Comparison of ENCODE assay signal across 11 mouse cellular contexts in genomic region chr8:114885026-114885592, GRCm38 (mm10).
A peak's percentile ranks its signal among the peaks of the same experiment; 100 is the strongest.
DNase-seq lines count a peak whose midpoint lies in the region; ATAC-seq and TF ChIP-seq lines count a peak whose summit lies in the region.
"Had no signal": no experiment of that assay in that cellular context is flagged by ENCODE, and none has a peak within 500 bp of the region (broad histone marks: within the 10 kb centered on the region; RNA-seq: fewer than 3 reads in every experiment).

No protein-coding gene starts in this region.

- peak; percentile 94 for DNase-seq in lung, embryonic 14.5 days
- DNase-seq in lung, postnatal 14 days: no peak
- peak; percentile 47 for DNase-seq in embryo, embryonic 10 days (ENCODE audit: low spot score)
- no peak for DNase-seq in embryonic facial prominence, embryonic 14.5 days (ENCODE audit: low spot score)
- no peak for DNase-seq in urinary bladder, postnatal 10 days (ENCODE audit: low spot score)
- DNase-seq in cerebellum, postnatal 25 days: no peak
- DNase-seq: cerebellum, postnatal 36 days; heart, adult 11 months; liver, postnatal 0 days had no signal

- TF ChIP-seq CTCF in lung, embryonic 14.5 days (IDR thresholded peaks at IDR 0.05; ENCODE audit: low read depth): no peak

- peak; percentile 68; the same call in 1 of the 2 replicates for ATAC-seq in lung, embryonic 14.5 days (ENCODE audit: insufficient read depth)
- ATAC-seq in embryonic facial prominence, embryonic 14.5 days (ENCODE audit: low read depth): no peak
- no peak for ATAC-seq in midbrain, embryonic 13.5 days
- ATAC-seq: liver, postnatal 0 days had no signal

- H3K4me3 ChIP-seq in lung, embryonic 14.5 days (ENCODE audit: low read depth, low read length): no peak overlapping the region
- no peak overlapping the region for H3K4me3 ChIP-seq in embryonic facial prominence, embryonic 14.5 days (ENCODE audit: low read depth, low read length)
- no peak overlapping the region for H3K4me3 ChIP-seq in midbrain, embryonic 13.5 days (replicated peaks)
- H3K4me3 ChIP-seq: myocyte had no signal

- H3K4me2 ChIP-seq in lung, embryonic 14.5 days: peak overlapping the region; percentile 8; the same call in 1 of the 2 replicates
- 0 out of 2 replicates have a peak overlapping the region, but pooled peaks have one; percentile 24 for H3K4me2 ChIP-seq in embryonic facial prominence, embryonic 14.5 days (ENCODE audit: low read depth, low read length)
- peak overlapping the region; percentile 25 for H3K4me2 ChIP-seq in midbrain, embryonic 13.5 days (replicated peaks)

- 18% methylated on average over 18 of the region's 18 CpGs for WGBS in lung, embryonic 14.5 days
- WGBS in embryonic facial prominence, embryonic 14.5 days: 47% methylated on average over 18 of the region's 18 CpGs
- WGBS in midbrain, embryonic 13.5 days: 21% methylated on average over 18 of the region's 18 CpGs

- H3K27me3 ChIP-seq in lung, embryonic 14.5 days (ENCODE audit: insufficient read depth, low read length): no peaks in the 10 kb centered on the region
- H3K27me3 ChIP-seq in embryonic facial prominence, embryonic 14.5 days (replicated peaks; ENCODE audit: control insufficient read depth, insufficient read depth, low read length): no peaks in the 10 kb centered on the region
- peaks cover 12% of the 10 kb centered on the region for H3K27me3 ChIP-seq in midbrain, embryonic 13.5 days

- no peaks in the 10 kb centered on the region for H3K36me3 ChIP-seq in lung, embryonic 14.5 days (ENCODE audit: insufficient read depth)
- H3K36me3 ChIP-seq in embryonic facial prominence, embryonic 14.5 days (ENCODE audit: control insufficient read depth, insufficient read depth, low read length): no peaks in the 10 kb centered on the region
- H3K36me3 ChIP-seq in midbrain, embryonic 13.5 days: no peaks in the 10 kb centered on the region

- H3K4me1 ChIP-seq in lung, embryonic 14.5 days (ENCODE audit: insufficient read depth): peaks cover 12% of the 10 kb centered on the region; the same call in 1 of the 2 replicates
- H3K4me1 ChIP-seq in embryonic facial prominence, embryonic 14.5 days (ENCODE audit: control insufficient read depth, insufficient read depth, low read length): peaks cover 11% of the 10 kb centered on the region
- H3K4me1 ChIP-seq in midbrain, embryonic 13.5 days (replicated peaks): peaks cover 20% of the 10 kb centered on the region

- no peak overlapping the region for H3K9ac ChIP-seq in lung, embryonic 14.5 days
- H3K9ac ChIP-seq in embryonic facial prominence, embryonic 14.5 days (ENCODE audit: low read depth, low read length): no peak overlapping the region
- H3K9ac ChIP-seq in midbrain, embryonic 13.5 days (replicated peaks): no peak overlapping the region
- H3K9ac ChIP-seq: liver, postnatal 0 days had no signal

- no peak overlapping the region for H3K27ac ChIP-seq in lung, embryonic 14.5 days (ENCODE audit: low read depth)
- H3K27ac ChIP-seq in embryonic facial prominence, embryonic 14.5 days (replicated peaks; ENCODE audit: low read depth, low read length): no peak overlapping the region
- H3K27ac ChIP-seq in midbrain, embryonic 13.5 days: no peak overlapping the region

- H3K9me3 ChIP-seq in lung, embryonic 14.5 days (ENCODE audit: low read depth, low read length): no peaks in the 10 kb centered on the region
- H3K9me3 ChIP-seq in embryonic facial prominence, embryonic 14.5 days (ENCODE audit: control insufficient read depth, low read length): no peaks in the 10 kb centered on the region
- no peaks in the 10 kb centered on the region for H3K9me3 ChIP-seq in midbrain, embryonic 13.5 days

Comparison
In these comparisons a context has a peak if more than half of its experiments do, and no peak if none do; other contexts are left out.
1. DNase-seq: peak in lung, embryonic 14.5 days (single experiment) and embryo, embryonic 10 days (single experiment); none in lung, postnatal 14 days (single experiment), embryonic facial prominence, embryonic 14.5 days (single experiment), urinary bladder, postnatal 10 days (single experiment) and cerebellum, postnatal 25 days (0 of 2).
2. Peak in every context shown above with its lines, with median percentiles within 50 percentile points of each other: H3K4me2 ChIP-seq.